Mouse (Mus musculus) liver, adult 2 months (tissue): ENCODE measurements at regions not wholly inside any gene's neighbourhood (a gene's known extent, or its start where the extent isn't known, plus 50 kb on each side); places are given as distances from the start of the nearest gene placed in this dataset.

Source experiments
- DNase-seq: peaks from one replicate; pipeline ENCODE4 v3.0.0-alpha.2; 2011; ENCODE audit warnings: low read depth, low spot score; ENCODE audit errors: extremely low read depth
- H3K27ac ChIP-seq: fragments of 200-500 bp; replicated peaks from 2 replicates; pipeline ENCODE4 v1.5.1; 2012; ENCODE audit warnings: low read depth, mild to moderate bottlenecking, control low read depth, inconsistent platforms, low read length; ENCODE audit not compliant: insufficient read depth
- H3K27me3 ChIP-seq: fragments of 200-500 bp; 2 replicates; pipeline ENCODE4 v1.6.1; 2012; ENCODE audit warnings: mild to moderate bottlenecking, moderate library complexity, low read length, inconsistent platforms; ENCODE audit not compliant: control insufficient read depth, insufficient read depth
- H3K36me3 ChIP-seq: fragments of 200-500 bp; 2 replicates; pipeline ENCODE4 v1.6.1; 2012; ENCODE audit warnings: low read length, inconsistent platforms; ENCODE audit not compliant: control insufficient read depth, insufficient read depth
- H3K4me1 ChIP-seq: fragments of 200-500 bp; 2 replicates; pipeline ENCODE4 v1.6.1; 2011; ENCODE audit warnings: low read length; ENCODE audit not compliant: control insufficient read depth, insufficient read depth
- H3K4me3 ChIP-seq: fragments of 200-500 bp; 2 replicates; pipeline ENCODE4 v1.5.1; 2011; ENCODE audit warnings: low read depth, mild to moderate bottlenecking, control low read depth, low read length, moderate library complexity; ENCODE audit not compliant: insufficient read depth
- H3K79me2 ChIP-seq: fragments of 200-500 bp; 2 replicates; pipeline ENCODE4 v1.6.1; 2012; ENCODE audit warnings: inconsistent platforms, mild to moderate bottlenecking, low read length, moderate library complexity; ENCODE audit not compliant: control insufficient read depth, insufficient read depth
- H3K9ac ChIP-seq: fragments of 200-500 bp; 2 replicates; pipeline ENCODE4 v1.6.1; 2012; ENCODE audit warnings: low read depth, mild to moderate bottlenecking, control low read depth, inconsistent platforms, low read length
- CTCF ChIP-seq: fragments of 200-500 bp; IDR thresholded peaks from 2 replicates; pipeline ENCODE4 v1.5.1; 2011; ENCODE audit warnings: low read depth, low read length, control low read depth
- POLR2A ChIP-seq: fragments of 200-500 bp; IDR thresholded peaks from 2 replicates; pipeline ENCODE4 v1.6.1; 2011; ENCODE audit warnings: low read length, control low read depth; ENCODE audit not compliant: insufficient read depth; ENCODE audit errors: extremely low read depth
- WGBS: fragments of 180-500 bp; shearing (Covaris S2); methylation state at CpG from one replicate; pipeline ENCODE4 v1.1.7; 2018; 5-methylcytosine and 5-hydroxymethylcytosine counted together

- no peak overlapping the region for H3K9ac ChIP-seq
- no peaks in the 10 kb centered on the region for H3K4me1 ChIP-seq
- TF ChIP-seq CTCF: no peak
- no peak overlapping the region for H3K4me3 ChIP-seq
- no peaks in the 10 kb centered on the region for H3K36me3 ChIP-seq
- DNase-seq: no peak
- H3K27me3 ChIP-seq: no peaks in the 10 kb centered on the region
- WGBS: 92% methylated on average over 5 of the region's 5 CpGs
- H3K79me2 ChIP-seq: no peaks in the 10 kb centered on the region
- H3K27ac ChIP-seq: no peak overlapping the region
Observed at GRCm38 (mm10) chr13:44389696-44390095, 339.6 kb upstream of the Jarid2 start.

GRCm38 (mm10) chr13:44390666-44391390 lies 338.4 kb upstream of the Jarid2 start:
- DNase-seq: no peak
- H3K27ac ChIP-seq: no peak overlapping the region
- TF ChIP-seq CTCF: no peak
- no peaks in the 10 kb centered on the region for H3K36me3 ChIP-seq
- no peak overlapping the region for H3K4me3 ChIP-seq
- no peaks in the 10 kb centered on the region for H3K27me3 ChIP-seq
- WGBS: 93% methylated on average over 9 of the region's 9 CpGs
- H3K9ac ChIP-seq: no peak overlapping the region
- H3K79me2 ChIP-seq: no peaks in the 10 kb centered on the region
- no peaks in the 10 kb centered on the region for H3K4me1 ChIP-seq

GRCm38 (mm10) chr13:44394016-44394415 lies 335.3 kb upstream of the Jarid2 start:
- Histone ChIP-seq H3K4me1 (no peaks in the 10 kb centered on the region), H3K79me2 (no peaks in the 10 kb centered on the region), H3K36me3 (no peaks in the 10 kb centered on the region), H3K27ac (no peak overlapping the region), H3K4me3 (no peak overlapping the region), H3K9ac (no peak overlapping the region), H3K27me3 (no peaks in the 10 kb centered on the region)
- no peak for TF ChIP-seq CTCF
- no peak for TF ChIP-seq POLR2A
- 98% methylated on average over 5 of the region's 5 CpGs for WGBS
- no peak for DNase-seq

- Histone ChIP-seq H3K36me3 (no peaks in the 10 kb centered on the region), H3K4me3 (no peak overlapping the region), H3K9ac (no peak overlapping the region), H3K27me3 (no peaks in the 10 kb centered on the region), H3K4me1 (no peaks in the 10 kb centered on the region), H3K27ac (no peak overlapping the region), H3K79me2 (no peaks in the 10 kb centered on the region)
- TF ChIP-seq POLR2A (no peak), CTCF (no peak)
- WGBS: 96% methylated on average over 15 of the region's 15 CpGs
- no peak for DNase-seq
Observed at GRCm38 (mm10) chr13:44398613-44399369, 330.5 kb upstream of the Jarid2 start.

- no peaks in the 10 kb centered on the region for H3K4me1 ChIP-seq
- H3K27me3 ChIP-seq: no peaks in the 10 kb centered on the region
- TF ChIP-seq POLR2A (no peak), CTCF (no peak)
- no peaks in the 10 kb centered on the region for H3K79me2 ChIP-seq
- no peak overlapping the region for H3K9ac ChIP-seq
- no peak overlapping the region for H3K4me3 ChIP-seq
- no peaks in the 10 kb centered on the region for H3K36me3 ChIP-seq
- no peak overlapping the region for H3K27ac ChIP-seq
- 79% methylated on average over 4 of the region's 4 CpGs for WGBS
- DNase-seq: no peak
Observed at GRCm38 (mm10) chr13:44399370-44399685, 329.9 kb upstream of the Jarid2 start.

- Histone ChIP-seq H3K27ac (no peak overlapping the region), H3K79me2 (no peaks in the 10 kb centered on the region), H3K9ac (no peak overlapping the region), H3K4me1 (no peaks in the 10 kb centered on the region), H3K36me3 (no peaks in the 10 kb centered on the region), H3K4me3 (no peak overlapping the region), H3K27me3 (no peaks in the 10 kb centered on the region)
- no peak for TF ChIP-seq CTCF
- WGBS: 91% methylated on average over 7 of the region's 7 CpGs
- no peak for DNase-seq
Observed at GRCm38 (mm10) chr13:44399831-44400321, 329.4 kb upstream of the Jarid2 start.
